Mouse (Mus musculus): ENCODE data around the gene Fam173a. TPM values are rescaled to one million over a fixed set of nuclear protein-coding genes. Genes with fewer than 3 reads are reported as not detected.
A peak's percentile ranks its signal among the peaks of the same experiment; 100 is the strongest.
"Not testable (repeated sequence)": the region's sequence is repeated elsewhere in the genome, so short reads cannot be mapped to it uniquely, and the experiment has no call there.

The Fam173a gene
- total RNA-seq, 2 experiments from 2014 or later: 92.7 to 99.1 TPM

DNA sequence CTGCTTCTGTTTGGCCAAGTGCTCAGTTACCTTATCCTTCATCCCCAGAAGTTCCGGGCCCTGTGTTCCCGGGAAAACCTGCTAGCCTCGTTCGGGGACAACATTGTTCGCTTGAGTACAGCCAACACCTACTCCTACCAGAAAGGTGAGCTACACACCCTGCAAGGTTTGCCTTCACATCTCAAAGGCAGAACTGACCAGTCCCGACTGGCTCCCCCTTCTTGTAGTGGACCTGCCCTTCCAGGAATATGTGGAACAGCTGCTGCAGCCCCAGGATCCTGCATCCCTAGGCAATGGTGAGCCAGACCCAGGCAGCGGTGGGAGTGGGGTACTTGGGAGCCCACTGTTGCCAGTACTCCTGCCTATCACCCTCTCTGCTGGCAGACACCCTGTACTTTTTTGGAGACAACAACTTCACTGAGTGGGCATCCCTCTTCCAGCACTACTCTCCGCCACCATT lies 36.9 kb upstream of the Fam173a start:
- no peak for DNase-seq (ENCODE audit: low spot score in 2 of 2)

DNA sequence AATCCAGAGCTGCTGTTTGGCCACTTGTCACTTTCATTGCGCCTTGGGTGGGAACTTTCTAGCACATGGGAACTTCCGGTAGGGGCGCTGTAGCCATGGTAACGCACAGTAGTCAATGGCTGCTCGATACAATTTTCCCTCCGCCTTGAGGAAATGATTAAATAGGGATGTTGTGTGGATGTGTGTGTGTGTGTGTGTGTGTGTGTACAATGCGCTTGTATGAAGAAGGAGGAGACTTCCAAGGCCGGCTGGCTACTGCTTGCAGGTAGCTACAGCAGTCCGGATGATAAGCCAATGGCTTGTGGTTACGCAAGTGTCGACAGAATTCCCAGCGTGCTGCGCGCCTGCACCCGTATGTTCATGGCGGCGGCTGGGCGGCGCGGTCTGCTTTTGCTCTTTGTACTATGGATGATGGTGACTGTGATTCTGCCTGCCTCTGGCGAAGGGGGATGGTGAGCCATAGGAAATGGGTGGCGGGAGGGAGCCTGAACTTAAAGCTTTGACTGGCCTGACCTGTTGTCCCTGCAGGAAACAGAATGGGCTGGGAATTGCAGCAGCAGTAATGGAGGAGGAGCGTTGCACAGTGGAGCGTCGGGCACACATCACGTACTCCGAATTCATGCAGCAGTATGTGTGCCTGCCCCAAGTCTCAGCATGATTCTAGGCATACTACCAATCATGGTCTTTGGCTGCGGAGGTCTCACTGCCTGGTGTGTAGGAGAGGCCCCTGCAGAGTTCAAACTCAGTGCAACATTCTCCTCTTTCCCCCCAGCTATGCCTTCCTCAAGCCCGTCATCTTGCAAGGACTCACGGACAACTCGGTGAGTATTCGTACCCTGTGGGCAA lies 36.2 kb upstream of the Fam173a start, which contains the start of gene Jmjd8:
Gene Jmjd8, plus strand, starts transcription at position 156 of the 846 bp plus-strand sequence.
- peak; percentile 80 to 88 for DNase-seq (ENCODE audit: low spot score in 2 of 2)

DNA sequence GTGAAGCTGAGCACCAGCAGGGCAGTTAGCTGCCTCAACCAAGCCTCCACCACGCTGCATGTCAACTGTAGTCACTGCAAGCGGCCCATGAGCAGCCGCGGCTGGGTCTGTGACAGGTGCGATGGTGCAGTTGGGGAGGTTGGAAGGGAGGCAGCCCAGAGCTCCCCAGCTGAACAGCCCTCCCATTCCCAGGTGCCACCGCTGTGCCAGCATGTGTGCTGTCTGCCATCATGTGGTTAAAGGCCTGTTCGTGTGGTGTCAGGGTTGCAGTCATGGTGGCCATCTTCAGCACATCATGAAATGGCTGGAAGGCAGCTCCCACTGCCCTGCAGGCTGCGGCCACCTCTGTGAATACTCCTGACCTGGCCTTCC lies 35.5 kb upstream of the Fam173a start:
- no peak for DNase-seq (ENCODE audit: low spot score in 2 of 2)

DNA sequence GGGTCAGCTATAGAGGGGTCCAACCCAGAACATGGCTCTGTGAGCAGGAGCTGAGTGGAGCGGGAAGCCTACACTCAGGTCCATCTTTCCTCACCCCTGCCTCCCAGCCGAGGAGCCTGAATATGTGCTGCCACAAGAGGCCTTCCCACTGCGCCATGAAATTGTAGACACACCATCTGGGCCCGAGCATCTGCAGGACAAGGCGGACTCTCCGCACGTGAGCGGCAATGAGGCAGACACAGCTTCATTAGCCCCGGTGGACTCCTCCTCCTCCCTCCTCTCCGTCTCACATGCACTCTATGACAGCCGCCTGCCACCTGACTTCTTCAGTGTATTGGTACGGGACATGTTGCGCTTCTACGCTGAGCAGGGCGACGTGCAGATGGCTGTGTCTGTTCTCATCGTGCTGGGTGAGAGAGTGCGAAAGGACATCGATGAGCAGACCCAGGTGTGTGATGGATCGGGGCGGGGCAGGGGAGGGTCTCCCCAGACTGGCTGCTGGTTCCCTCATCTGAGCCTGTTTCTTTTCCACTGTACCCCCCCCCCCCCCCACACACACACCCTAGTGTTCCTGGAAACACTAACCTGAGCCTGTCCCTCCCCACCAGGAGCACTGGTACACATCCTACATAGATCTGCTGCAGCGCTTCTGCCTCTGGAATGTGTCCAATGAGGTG lies 35.0 kb upstream of the Fam173a start:
- DNase-seq (ENCODE audit: low spot score in 2 of 2): no peak

DNA sequence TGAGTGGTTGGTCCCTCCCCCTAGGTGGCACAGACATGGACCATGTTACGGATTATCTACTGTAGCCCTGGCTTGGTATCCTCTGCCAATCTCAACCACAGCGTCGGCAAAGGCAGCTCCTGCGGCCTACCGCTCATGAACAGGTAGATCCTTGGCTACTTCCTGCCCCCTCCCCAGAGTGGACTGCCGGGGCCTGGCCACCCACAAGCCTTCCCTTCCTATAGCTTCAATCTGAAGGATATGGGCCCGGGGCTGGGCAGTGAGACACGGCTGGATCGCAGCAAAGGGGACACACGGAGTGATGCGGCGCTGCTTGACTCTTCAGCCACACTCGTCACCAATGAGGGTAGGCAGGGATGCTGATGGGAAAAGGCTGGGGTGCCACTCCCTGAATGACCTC lies 34.3 kb upstream of the Fam173a start:
- no peak for DNase-seq (ENCODE audit: low spot score in 2 of 2)

DNA sequence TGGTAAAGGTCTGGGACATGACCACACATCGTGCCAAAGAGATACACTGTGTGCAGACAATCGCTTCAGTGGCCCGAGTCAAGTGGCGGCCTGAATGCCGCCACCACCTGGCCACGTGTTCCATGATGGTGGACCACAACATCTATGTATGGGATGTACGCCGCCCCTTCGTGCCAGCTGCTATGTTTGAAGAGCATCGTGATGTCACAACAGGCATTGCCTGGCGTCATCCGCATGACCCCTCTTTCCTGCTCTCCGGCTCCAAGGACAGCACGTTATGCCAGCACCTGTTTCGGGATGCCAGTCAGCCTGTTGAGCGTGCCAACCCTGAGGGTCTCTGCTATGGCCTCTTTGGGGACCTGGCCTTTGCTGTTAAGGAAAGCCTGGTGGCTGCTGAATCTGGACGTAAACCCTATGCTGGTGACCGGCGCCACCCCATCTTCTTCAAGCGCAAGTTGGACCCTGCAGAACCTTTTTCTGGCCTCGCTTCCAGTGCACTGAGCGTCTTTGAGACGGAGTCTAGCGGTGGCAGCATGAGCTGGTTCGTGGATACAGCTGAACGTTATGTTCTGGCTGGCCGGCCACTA lies 33.4 kb upstream of the Fam173a start:
- no peak for DNase-seq (ENCODE audit: low spot score in 2 of 2)

DNA sequence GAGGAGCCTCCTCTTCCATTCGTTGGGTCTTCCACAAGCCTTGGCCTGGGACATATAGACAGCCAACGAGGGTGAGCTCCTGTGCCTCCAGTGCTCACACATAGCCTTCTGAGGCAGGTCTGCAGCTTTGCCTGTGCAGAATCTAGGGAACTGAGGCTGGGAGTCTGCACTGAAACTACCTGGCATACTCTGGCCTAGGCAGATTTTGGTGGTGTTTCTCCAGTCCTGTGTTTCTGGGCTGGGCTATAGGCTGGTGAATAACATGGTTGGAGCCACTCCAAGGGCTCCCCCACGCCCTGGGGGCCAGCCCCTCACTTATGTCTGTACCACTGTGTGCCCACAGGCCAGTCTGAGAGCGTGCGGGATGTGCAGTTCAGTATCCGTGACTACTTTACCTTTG lies 32.6 kb upstream of the Fam173a start:
- no peak for DNase-seq (ENCODE audit: low spot score in 2 of 2)

DNA sequence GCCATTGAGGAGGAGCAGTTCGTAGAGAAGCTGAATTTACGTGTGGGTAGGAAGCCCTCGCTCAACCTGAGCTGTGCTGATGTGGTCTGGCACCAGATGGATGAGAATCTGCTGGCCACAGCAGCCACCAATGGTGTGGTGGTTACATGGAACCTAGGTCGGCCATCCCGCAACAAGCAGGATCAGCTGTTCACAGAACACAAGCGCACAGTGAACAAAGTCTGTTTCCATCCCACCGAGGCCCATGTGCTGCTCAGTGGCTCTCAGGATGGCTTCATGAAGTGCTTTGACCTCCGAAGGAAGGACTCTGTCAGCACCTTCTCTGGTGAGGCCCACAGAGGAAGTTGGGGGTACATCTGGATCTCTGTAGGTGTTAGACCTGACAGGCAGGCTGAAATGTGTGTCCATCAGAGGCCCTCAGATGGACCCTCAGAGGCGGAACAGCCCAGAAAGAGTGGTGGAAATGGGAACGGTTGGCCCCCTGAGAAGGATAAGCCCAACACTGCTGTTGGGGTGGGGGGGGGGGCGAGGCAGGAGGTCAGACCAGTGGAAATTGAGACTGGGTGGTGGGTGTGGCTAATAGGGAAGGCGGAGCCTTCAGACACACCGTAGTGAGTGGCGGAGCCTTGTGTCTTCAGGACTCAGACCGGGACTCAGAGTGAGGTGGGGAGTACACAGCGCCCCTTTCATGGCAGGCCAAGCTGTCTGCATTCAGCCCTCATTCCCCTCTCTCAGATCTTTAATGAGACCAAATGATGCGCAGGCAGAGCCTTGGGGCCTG lies 31.9 kb upstream of the Fam173a start:
- no peak for DNase-seq (ENCODE audit: low spot score in 2 of 2)

DNA sequence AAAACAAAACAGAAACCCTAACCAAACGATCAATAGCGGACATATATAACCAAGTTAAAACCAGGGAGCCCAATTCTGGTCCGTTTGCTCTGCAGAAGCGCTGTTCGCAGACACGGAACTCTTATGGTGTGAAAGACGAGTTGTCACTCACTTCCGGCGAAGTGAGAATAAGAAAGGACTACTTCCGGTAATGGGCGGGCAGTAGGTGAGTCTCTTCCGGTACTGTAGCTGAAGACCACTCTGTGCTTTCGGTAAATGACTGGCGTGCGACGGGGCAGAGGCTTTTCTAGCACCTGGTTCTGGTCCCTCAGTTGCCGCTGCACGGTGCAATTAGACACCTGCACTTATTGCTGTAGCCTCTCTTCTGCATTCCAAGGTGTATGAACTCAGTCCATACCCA lies 30.8 kb upstream of the Fam173a start, which contains the start of gene Wdr24:
Gene Wdr24, plus strand, starts transcription at position 176 of the 400 bp plus-strand sequence.
- DNase-seq (ENCODE audit: low spot score in 2 of 2): peak; percentile 71 to 80

DNA sequence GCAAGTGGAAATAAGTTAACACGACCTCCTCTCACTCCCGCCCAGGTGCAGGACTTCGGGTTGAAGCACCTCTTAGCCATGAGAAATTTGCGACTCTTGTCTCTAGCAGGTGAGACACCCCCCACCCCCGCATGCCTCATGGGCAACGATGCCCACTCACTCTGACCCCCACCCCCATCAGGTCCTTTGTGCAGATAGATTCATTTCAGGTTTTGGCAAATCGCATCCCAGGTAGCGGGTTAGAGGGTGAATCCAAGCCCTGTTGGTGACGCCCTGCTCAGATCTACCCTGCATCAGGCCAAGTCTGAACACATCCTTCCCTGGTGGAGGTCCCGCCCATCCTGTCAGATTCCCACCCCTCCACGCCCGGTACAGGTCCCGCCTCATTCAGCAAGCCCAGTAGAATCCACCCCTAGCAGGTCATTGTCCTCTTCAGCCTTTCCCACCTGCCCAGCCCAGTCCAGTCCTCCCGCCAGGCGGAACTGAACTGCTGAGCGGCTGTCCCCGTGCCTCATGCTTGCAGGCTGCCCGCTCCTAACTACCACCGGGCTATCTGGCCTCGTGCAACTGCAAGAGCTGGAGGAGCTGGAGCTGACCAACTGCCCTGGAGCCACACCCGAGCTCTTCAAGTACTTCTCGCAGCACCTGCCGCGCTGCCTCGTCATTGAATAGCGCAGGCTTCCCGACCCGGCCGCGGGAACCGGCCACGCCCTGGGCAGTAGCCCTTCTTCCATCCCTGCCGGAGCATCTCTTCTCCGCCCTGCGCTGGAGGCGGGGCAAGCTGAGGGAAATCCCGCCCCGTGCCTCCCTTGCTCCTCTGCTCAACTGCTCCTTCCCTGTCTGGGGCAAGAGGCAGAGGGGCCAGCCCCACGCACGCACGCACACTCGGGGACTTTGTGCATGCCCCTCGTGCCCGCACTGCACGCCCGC lies 26.4 kb upstream of the Fam173a start:
- no peak for DNase-seq (ENCODE audit: low spot score in 2 of 2)

DNA sequence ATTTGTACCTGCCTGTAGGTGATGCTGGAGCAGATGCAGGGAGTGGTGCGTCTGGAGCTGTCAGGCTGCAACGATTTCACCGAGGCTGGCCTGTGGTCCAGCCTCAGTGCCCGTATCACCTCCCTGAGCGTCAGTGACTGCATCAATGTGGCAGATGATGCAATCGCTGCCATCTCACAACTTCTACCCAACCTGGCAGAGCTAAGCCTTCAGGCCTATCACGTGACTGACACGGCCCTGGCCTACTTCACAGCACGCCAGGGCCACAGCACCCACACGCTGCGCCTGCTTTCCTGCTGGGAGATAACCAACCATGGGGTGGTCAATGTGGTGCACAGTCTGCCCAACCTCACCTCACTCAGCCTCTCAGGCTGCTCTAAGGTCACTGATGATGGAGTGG lies 25.0 kb upstream of the Fam173a start:
- DNase-seq (ENCODE audit: low spot score in 2 of 2): no peak

DNA sequence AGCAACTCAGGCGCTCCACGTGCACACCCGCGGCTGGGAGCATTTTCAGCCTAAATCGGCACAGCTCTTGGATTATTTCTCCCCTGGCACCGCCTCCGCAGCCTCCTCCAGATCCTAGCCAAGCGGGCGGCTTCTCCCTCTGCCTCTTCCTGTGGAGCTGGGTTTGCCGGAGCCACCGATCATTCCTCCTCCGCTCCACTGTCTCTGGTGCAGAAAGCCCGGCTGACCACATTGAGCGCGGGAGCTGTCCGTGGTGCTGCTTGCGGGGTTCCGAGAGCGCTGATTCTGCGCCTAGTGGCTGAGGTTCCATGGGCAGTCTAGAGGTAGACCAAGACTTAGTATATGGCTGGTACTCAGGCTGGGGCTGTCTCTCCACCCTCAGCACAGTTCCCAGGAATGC lies 20.8 kb upstream of the Fam173a start:
- DNase-seq (ENCODE audit: low spot score in 2 of 2): peak; percentile 87 to 93

DNA sequence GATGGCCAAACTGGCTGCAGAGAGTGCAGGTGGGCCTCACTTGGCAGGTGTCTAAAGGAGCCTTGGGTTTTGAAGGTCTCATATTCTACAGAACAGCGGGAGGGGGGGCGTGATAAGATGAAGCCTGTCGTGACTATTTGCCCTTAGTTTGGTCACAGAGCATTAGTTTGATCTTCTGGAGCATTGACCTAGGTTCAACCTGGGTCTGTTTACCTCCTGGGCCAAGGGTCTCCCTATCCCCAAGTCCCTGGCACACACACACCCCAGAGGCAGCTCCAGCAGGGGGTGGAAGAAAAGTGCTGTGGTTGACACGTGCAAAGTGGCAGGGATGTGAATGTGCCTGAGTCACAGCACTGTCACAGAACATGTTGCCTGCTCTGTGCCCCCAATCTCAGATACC lies 18.2 kb upstream of the Fam173a start:
- no peak for DNase-seq (ENCODE audit: low spot score in 2 of 2)

DNA sequence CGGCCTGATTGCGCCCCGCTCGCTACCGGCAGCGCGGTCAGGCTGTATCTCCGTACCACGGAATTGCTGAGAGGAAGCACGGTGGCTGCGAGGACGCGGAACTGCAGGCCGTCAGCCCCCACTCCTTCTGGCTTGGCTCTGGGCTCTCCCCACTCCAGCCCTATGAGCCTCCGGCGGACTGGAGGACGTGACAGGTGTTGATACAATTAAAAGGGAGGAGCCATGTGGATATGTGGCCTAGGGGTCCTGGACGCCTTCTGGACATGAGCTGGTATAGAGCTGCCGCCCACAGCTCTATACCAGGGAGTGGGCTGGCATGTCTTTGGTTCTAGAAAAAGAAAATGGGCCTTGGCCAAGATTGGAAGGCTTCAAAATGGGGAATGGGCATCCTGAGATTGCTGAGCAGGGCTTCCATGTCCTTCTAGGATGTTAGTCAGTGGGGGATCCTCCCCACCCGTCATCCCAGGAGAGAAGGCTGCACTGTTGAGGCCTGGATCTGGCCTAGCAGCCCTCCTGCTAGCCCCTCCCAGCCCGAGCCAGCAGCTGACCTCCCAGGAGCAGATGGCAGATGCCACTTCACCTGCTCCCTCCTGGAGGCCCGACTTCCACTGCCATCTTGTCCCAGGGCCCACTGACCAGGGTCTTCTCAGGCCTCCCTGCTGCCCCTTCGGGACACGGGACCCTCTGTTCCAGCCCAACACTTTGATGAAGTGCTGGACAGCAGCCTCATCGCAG lies 17.1 kb upstream of the Fam173a start:
- DNase-seq (ENCODE audit: low spot score in 2 of 2): peak in 1 of 2 experiments; percentile 40

DNA sequence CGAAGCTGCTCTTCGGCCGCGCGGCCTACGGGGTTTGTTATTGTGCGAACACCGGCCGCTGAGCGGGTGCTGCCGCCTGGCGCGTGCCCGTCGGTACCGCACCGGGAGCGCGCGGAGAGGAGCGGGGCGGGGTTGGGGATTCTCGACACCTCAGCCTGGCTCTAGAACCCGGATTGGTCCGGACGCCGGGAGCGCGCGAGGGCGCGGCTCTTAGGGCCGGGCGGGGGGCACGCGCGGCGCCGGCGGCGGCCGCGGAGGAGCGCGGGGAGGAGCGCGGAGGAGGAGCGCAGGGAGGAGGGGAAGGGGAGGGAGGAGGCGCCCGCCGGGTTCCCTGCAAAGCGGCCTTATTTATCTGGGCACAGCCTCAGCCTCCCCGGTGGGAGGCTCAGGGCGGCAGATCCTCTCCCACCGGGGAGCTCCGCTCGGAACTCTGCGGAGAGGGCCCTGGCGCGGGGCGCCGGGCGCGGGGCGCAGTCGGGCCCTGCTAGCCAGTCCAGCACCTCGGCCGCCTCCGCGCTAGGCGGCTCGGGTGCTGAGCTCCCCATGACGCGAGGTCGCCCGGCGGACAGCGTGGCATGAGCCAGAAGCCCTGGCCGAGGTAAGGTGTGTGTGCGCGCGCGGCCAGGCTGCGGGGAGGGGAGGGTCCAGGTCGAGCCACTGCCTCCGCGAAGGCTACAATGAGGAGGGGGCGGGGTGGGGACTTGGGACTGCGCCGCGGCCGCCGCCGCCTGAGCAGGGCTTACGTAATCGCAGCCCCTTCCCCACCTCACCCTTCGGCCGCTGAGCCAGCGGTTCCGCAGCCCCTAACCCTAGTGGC lies 16.3 kb upstream of the Fam173a start, which contains the start of gene Fbxl16:
Gene Fbxl16, plus strand, starts transcription at position 297 of the 817 bp plus-strand sequence.
- DNase-seq (ENCODE audit: low spot score in 2 of 2): peak; percentile 86 to 95

DNA sequence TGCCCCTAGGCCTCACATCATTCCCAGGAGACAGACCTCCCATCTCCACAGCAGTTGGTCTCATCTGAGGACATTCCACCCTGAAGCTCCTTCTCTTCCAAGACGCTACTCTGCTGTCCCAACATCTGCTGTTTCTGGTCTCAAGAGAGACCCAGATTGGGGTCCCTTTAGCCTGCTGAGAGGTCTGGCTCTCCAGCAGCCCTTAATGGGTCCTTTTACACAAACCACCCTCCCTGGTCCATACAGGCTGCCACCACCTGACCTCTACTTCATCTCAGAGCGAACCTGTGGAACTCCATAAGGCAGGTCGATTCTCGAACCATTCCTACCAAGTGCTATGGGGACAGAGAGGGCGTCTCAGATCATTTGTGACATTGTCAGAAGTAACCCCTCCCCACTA lies 15.3 kb upstream of the Fam173a start:
- DNase-seq (ENCODE audit: low spot score in 2 of 2): no peak

DNA sequence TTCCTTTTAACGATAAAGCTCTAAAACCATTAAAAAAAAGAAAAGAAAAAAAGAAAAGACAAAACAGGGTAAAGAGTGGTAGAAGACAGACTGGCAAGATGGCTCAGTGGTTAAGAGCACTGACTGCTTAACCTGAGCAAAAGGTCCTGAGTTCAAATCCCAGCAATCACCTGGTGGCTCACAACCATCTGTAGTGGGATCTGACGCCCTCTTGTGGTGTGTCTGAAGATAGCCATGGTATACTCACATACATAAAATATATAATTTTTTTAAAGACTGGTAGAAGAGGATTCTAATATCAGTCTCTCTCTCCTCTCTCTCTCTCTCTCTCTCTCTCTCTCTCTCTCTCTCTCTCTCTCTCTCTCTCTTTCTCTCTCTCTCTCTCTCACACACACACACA lies 14.8 kb upstream of the Fam173a start:
- DNase-seq (ENCODE audit: low spot score in 2 of 2): not testable (repeated sequence)

DNA sequence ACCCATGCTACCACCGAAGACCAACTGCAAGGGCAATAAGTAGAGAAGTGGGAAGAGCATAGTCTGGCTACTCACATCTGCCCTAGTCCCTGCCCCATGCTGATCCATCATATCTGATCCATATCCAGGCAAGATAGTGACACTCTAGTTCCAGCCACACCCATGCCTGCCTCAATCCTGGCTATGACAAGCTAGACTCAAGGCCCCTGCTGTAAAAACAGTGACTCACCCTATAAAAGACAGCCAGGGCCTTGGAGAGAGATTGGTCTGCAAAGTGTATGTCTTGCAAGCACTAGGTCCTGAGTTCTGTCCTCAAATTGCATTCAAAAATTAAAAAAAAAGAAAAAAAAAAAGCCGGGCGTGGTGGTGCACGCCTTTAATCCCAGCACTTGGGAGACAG lies 13.8 kb upstream of the Fam173a start:
- DNase-seq (ENCODE audit: low spot score in 2 of 2): no peak

Measured in left cerebral cortex, adult 18-20 months (tissue).